Mouse (Mus musculus) liver, embryonic 11.5 days (tissue): ENCODE measurements around the gene Tcl1. TPM values are rescaled to one million over a fixed set of nuclear protein-coding genes. Genes with fewer than 3 reads are reported as not detected.

Experiments used
- polyA plus RNA-seq: library from polyadenylated mRNA; unstranded; fragments of >200 nt; fragmentation: Nextera tagmentation; extraction: Ambion mirVana; gene quantifications from 2 replicates; pipeline ENCODE4 v1.2.1, GENCODE M21; 2014

The Tcl1 gene
- polyA plus RNA-seq, 1 experiment from 2014 or later = not detected

Other genes with a start within 250 kb of the Tcl1 start
- gene Syne3, start 213.0 kb downstream of the Tcl1 start, polyA plus RNA-seq = 1.4 and 1.8 TPM in 2 replicates
- 610 and 611 TPM in 2 replicates for gene Glrx5, start 190.1 kb downstream of the Tcl1 start, polyA plus RNA-seq
- gene Tcl1b2, start 76.8 kb downstream of the Tcl1 start, polyA plus RNA-seq = not detected in 2 replicates
- gene Tcl1b1, start 63.1 kb downstream of the Tcl1 start, polyA plus RNA-seq = not detected in 2 replicates
- gene Tcl1b5, start 46.4 kb downstream of the Tcl1 start, polyA plus RNA-seq = not detected in 2 replicates
- not detected in 2 replicates for gene Tcl1b3, start 31.8 kb downstream of the Tcl1 start, polyA plus RNA-seq
- not detected in 2 replicates for gene Tcl1b4, start 20.8 kb downstream of the Tcl1 start, polyA plus RNA-seq
- gene Tunar, start 111.1 kb upstream of the Tcl1 start, polyA plus RNA-seq = 0.10 and 0.16 TPM in 2 replicates
- 0.49 and 0.93 TPM in 2 replicates for gene D430019H16Rik, start 231.1 kb upstream of the Tcl1 start, polyA plus RNA-seq